Mouse (Mus musculus) lung, postnatal 0 days (tissue): ENCODE measurements around the gene Gm5622. TPM values are rescaled to one million over a fixed set of nuclear protein-coding genes. Genes with fewer than 3 reads are reported as not detected.
"Not testable (repeated sequence)": the region's sequence is repeated elsewhere in the genome, so short reads cannot be mapped to it uniquely, and the experiment has no call there.

Experiments used
- ATAC-seq: fragments of 200-750 bp; cut with Nextera tagmentation; 2 replicates; pipeline ENCODE4 v1.8.0; 2017; ENCODE audit warnings: moderate library complexity
- DNase-seq: peaks from one replicate; pipeline ENCODE4 v3.0.0-alpha.2; 2016; ENCODE audit warnings: low spot score
- H3K27ac ChIP-seq: fragments of 300-500 bp; sonication (generic); 2 replicates; pipeline ENCODE4 v1.5.1; 2014; ENCODE audit warnings: antibody characterized with exemption, mild to moderate bottlenecking, low read length, mixed read lengths
- H3K27me3 ChIP-seq: fragments of 300-500 bp; sonication (generic); replicated peaks from 2 replicates; pipeline ENCODE4 v1.6.1; 2014; ENCODE audit warnings: low read length, mixed read lengths; ENCODE audit not compliant: insufficient read depth
- H3K36me3 ChIP-seq: fragments of 300-500 bp; sonication (generic); 2 replicates; pipeline ENCODE4 v1.6.1; 2014; ENCODE audit warnings: low read length, mixed read lengths; ENCODE audit not compliant: insufficient read depth
- H3K4me1 ChIP-seq: fragments of 300-500 bp; sonication (generic); 2 replicates; pipeline ENCODE4 v1.6.1; 2014; ENCODE audit warnings: antibody characterized with exemption, low read depth, low read length, mixed read lengths; ENCODE audit not compliant: insufficient read depth
- H3K4me2 ChIP-seq: fragments of 300-500 bp; sonication (generic); replicated peaks from 2 replicates; pipeline ENCODE4 v1.6.1; 2014; ENCODE audit warnings: low read depth, mild to moderate bottlenecking, low read length, moderate library complexity, mixed read lengths
- H3K4me3 ChIP-seq: fragments of 300-500 bp; sonication (generic); 2 replicates; pipeline ENCODE4 v1.5.1; 2014; ENCODE audit warnings: low read depth, low read length
- H3K9ac ChIP-seq: fragments of 300-500 bp; sonication (generic); replicated peaks from 2 replicates; pipeline ENCODE4 v1.6.1; 2014; ENCODE audit warnings: low read depth, mild to moderate bottlenecking
- H3K9me3 ChIP-seq: fragments of 300-500 bp; sonication (generic); 2 replicates; pipeline ENCODE4 v1.6.1; 2016; ENCODE audit warnings: low read length, mixed read lengths
- CTCF ChIP-seq: IDR thresholded peaks from 2 replicates; pipeline ENCODE4 v1.5.1; 2016; ENCODE audit warnings: antibody characterized with exemption, mild to moderate bottlenecking
- EP300 ChIP-seq: IDR thresholded peaks from 2 replicates; pipeline ENCODE4 v1.6.1; 2016; ENCODE audit warnings: antibody characterized with exemption, mild to moderate bottlenecking, control low read depth
- WGBS: fragments of 180-500 bp; shearing (Covaris S2); extraction: QIAGEN DNeasy Blood & Tissue Kit; methylation state at CpG from one replicate; pipeline ENCODE4 v1.1.7; 2014; 5-methylcytosine and 5-hydroxymethylcytosine counted together
- polyA plus RNA-seq: library from polyadenylated mRNA; unstranded; fragments of >200 nt; fragmentation: Nextera tagmentation; extraction: Ambion mirVana; gene quantifications from 2 replicates; pipeline ENCODE4 v1.2.1, GENCODE M21; 2015

The Gm5622 gene
- polyA plus RNA-seq = not detected in 2 replicates

DNA sequence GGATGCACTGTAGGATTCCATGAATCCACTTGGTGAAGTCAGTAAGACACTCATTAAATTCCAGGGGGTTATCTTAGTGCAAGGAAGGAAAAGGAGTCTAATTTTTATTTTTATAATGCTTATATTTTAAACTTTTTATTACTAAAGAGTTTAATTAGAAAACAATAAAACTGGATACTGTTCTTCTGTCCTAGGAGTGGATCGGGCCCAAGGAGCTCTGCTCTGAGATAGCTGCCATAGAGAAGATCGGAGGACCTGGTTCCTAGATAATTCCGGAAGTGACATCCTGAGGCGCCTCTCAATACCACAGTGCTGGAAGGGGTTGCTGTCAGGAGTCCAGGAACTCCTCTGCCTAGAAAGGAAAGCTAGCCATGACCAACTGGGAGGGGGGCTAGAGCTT is at the start of gene Gm5622:
TSS of gene Gm5622 (plus strand) at position 301 of the 400 bp plus-strand sequence.
- ATAC-seq (no peak), DNase-seq (no peak)
- H3K27me3 ChIP-seq = no peaks in the 10 kb centered on the region
- no peaks in the 10 kb centered on the region for H3K4me1 ChIP-seq
- H3K36me3 ChIP-seq = no peaks in the 10 kb centered on the region
- TF ChIP-seq EP300 (no peak), CTCF (no peak)
- no peak within 1 kb of the TSS for H3K9ac ChIP-seq
- no peaks in the 10 kb centered on the region for H3K9me3 ChIP-seq
- H3K4me3 ChIP-seq = no peak within 1 kb of the TSS
- H3K27ac ChIP-seq = no peak within 1 kb of the TSS
- no peak within 1 kb of the TSS for H3K4me2 ChIP-seq
- WGBS = 93% methylated on average over 4 of the region's 4 CpGs

DNA sequence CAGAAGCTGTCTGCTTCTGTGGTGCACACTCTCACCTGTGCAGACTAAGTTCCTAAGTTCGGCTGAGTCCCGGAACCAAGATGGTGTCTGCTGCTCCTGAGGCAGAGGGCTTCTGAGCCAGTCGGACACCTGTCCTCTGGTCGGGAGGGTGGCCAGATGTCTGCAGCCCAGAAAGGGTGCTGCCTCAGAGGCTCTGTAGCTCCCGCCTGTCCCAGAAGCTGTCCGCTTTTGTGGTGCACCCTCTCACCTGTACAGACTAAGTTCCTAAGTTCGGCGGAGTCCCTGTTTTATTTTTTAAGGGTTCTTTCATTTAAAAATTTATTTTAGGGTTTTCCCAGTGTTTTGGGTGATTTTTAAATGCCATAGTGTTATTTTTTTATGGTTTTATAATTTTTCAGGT is 45.2 kb upstream of the Gm5622 start:
- no peaks in the 10 kb centered on the region for H3K4me1 ChIP-seq
- no peak overlapping the region for H3K4me2 ChIP-seq
- H3K27me3 ChIP-seq = no peaks in the 10 kb centered on the region
- WGBS = 96% methylated on average over 8 of the region's 8 CpGs
- no peaks in the 10 kb centered on the region for H3K36me3 ChIP-seq
- TF ChIP-seq CTCF (no peak), EP300 (no peak)
- ATAC-seq = no peak
- H3K9ac ChIP-seq = no peak overlapping the region
- no peak overlapping the region for H3K4me3 ChIP-seq
- H3K9me3 ChIP-seq = no peaks in the 10 kb centered on the region
- DNase-seq = no peak
- H3K27ac ChIP-seq = no peak overlapping the region

- not testable (repeated sequence) for ATAC-seq, H3K9me3 ChIP-seq, DNase-seq, H3K4me3 ChIP-seq, H3K4me2 ChIP-seq, H3K27me3 ChIP-seq, H3K36me3 ChIP-seq, H3K4me1 ChIP-seq, H3K9ac ChIP-seq, H3K27ac ChIP-seq
- 89% methylated on average over 2 of the region's 2 CpGs for WGBS
These were observed 21.4 kb downstream of the Gm5622 start, which contains the start of gene Gm17175 for GRCm38 (mm10) chr14:51573963-51574362. Gm17175 (minus strand) TSS chr14:51574063.

GRCm38 (mm10) chr14:51592039-51592438 is 39.4 kb downstream of the Gm5622 start, which contains the start of gene Gm17174:
Gm17174 (minus strand) TSS chr14:51592139.
- H3K4me3 ChIP-seq, DNase-seq, H3K4me1 ChIP-seq, H3K36me3 ChIP-seq, H3K27ac ChIP-seq, H3K9ac ChIP-seq, H3K9me3 ChIP-seq, H3K4me2 ChIP-seq, ATAC-seq, H3K27me3 ChIP-seq: not testable (repeated sequence)
- 81% methylated on average over 4 of the region's 4 CpGs for WGBS

- WGBS = 86% methylated on average over 1 of the region's 1 CpGs
- TF ChIP-seq EP300 = no peak
- TF ChIP-seq CTCF = no peak
- Histone ChIP-seq H3K4me3 (no peak within 1 kb of the TSS), H3K9ac (no peak within 1 kb of the TSS), H3K4me1 (no peaks in the 10 kb centered on the region), H3K27ac (no peak within 1 kb of the TSS), H3K27me3 (no peaks in the 10 kb centered on the region), H3K36me3 (no peaks in the 10 kb centered on the region), H3K4me2 (no peak within 1 kb of the TSS), H3K9me3 (no peaks in the 10 kb centered on the region)
- DNase-seq (no peak), ATAC-seq (no peak)
These were observed 58.6 kb downstream of the Gm5622 start, which contains the start of gene Gm17078 for GRCm38 (mm10) chr14:51611210-51611609. Gm17078 (minus strand) TSS chr14:51611310.

GRCm38 (mm10) chr14:51632426-51632825 is 79.8 kb downstream of the Gm5622 start:
- ATAC-seq, DNase-seq, H3K9ac ChIP-seq, H3K36me3 ChIP-seq, H3K27me3 ChIP-seq, H3K4me2 ChIP-seq, H3K4me3 ChIP-seq, H3K9me3 ChIP-seq, H3K4me1 ChIP-seq, H3K27ac ChIP-seq: not testable (repeated sequence)
- WGBS = 89% methylated on average over 1 of the region's 1 CpGs

- not testable (repeated sequence) for H3K9me3 ChIP-seq, H3K9ac ChIP-seq, H3K4me2 ChIP-seq, DNase-seq, H3K36me3 ChIP-seq, H3K4me3 ChIP-seq, H3K27ac ChIP-seq, H3K4me1 ChIP-seq, ATAC-seq, H3K27me3 ChIP-seq
- WGBS = 85% methylated on average over 1 of the region's 1 CpGs
These were observed 83.0 kb downstream of the Gm5622 start, which contains the start of gene Gm4181 for GRCm38 (mm10) chr14:51635566-51635965. Gm4181 (minus strand) TSS chr14:51635666.
